Mouse (Mus musculus) liver, adult (tissue): ENCODE results near the gene Ntng1.

ENCODE experiments used
- GATA4 ChIP-seq: IDR thresholded peaks from 2 replicates; pipeline ENCODE4 v1.6.1; 2014; ENCODE audit warnings: mild to moderate bottlenecking, low read length; ENCODE audit not compliant: insufficient replicate concordance

Gene Ntng1

GRCm38 (mm10) chr3:110143206-110144061 is at the start of gene Ntng1:
TSS of gene Ntng1 (minus strand) at chr3:110144011.
- no peak for TF ChIP-seq GATA4

- no peak for TF ChIP-seq GATA4
Measured at GRCm38 (mm10) chr3:110187401-110187948, 43.7 kb upstream of the Ntng1 start.

GRCm38 (mm10) chr3:110149089-110149488 is 5.3 kb upstream of the Ntng1 start:
- no peak for TF ChIP-seq GATA4

GRCm38 (mm10) chr3:110144301-110145055 is 667 bp upstream of the Ntng1 start:
- TF ChIP-seq GATA4: no peak

- no peak for TF ChIP-seq GATA4
Measured at GRCm38 (mm10) chr3:110142314-110143205, 1.3 kb downstream of the Ntng1 start.

- no peak for TF ChIP-seq GATA4
Measured at GRCm38 (mm10) chr3:110141351-110142302, 2.2 kb downstream of the Ntng1 start.

- TF ChIP-seq GATA4: no peak
Measured at GRCm38 (mm10) chr3:110136115-110136514, 7.7 kb downstream of the Ntng1 start.

- TF ChIP-seq GATA4: no peak
Measured at GRCm38 (mm10) chr3:110133150-110133549, 10.7 kb downstream of the Ntng1 start.

- no peak for TF ChIP-seq GATA4
Measured at GRCm38 (mm10) chr3:110132289-110132688, 11.5 kb downstream of the Ntng1 start.

GRCm38 (mm10) chr3:110131043-110131891 is 12.5 kb downstream of the Ntng1 start:
- no peak for TF ChIP-seq GATA4

- no peak for TF ChIP-seq GATA4
Measured at GRCm38 (mm10) chr3:110129607-110130006, 14.2 kb downstream of the Ntng1 start.

- no peak for TF ChIP-seq GATA4
Measured at GRCm38 (mm10) chr3:110105982-110106381, 37.8 kb downstream of the Ntng1 start.

- TF ChIP-seq GATA4: no peak
Measured at GRCm38 (mm10) chr3:110094407-110094806, 49.4 kb downstream of the Ntng1 start.
